Mouse (Mus musculus) brain, embryonic 14.5 days (tissue): ENCODE measurements at regions not wholly inside any gene's neighbourhood (a gene's known extent, or its start where the extent isn't known, plus 50 kb on each side); places are given as distances from the start of the nearest gene placed in this dataset.

Experiments used
- CTCF ChIP-seq: fragments of 200-500 bp; IDR thresholded peaks from 2 replicates; pipeline ENCODE4 v1.5.1; 2012; ENCODE audit warnings: inconsistent platforms, mild to moderate bottlenecking, moderate library complexity, borderline replicate concordance; ENCODE audit not compliant: insufficient read depth, insufficient read length; ENCODE audit errors: extremely low read depth
- POLR2A ChIP-seq: fragments of 200-500 bp; IDR thresholded peaks from 2 replicates; pipeline ENCODE4 v1.6.1; 2012; ENCODE audit warnings: mild to moderate bottlenecking, inconsistent platforms, borderline replicate concordance; ENCODE audit not compliant: poor library complexity, insufficient read depth, insufficient read length, severe bottlenecking; ENCODE audit errors: extremely low read depth

DNA sequence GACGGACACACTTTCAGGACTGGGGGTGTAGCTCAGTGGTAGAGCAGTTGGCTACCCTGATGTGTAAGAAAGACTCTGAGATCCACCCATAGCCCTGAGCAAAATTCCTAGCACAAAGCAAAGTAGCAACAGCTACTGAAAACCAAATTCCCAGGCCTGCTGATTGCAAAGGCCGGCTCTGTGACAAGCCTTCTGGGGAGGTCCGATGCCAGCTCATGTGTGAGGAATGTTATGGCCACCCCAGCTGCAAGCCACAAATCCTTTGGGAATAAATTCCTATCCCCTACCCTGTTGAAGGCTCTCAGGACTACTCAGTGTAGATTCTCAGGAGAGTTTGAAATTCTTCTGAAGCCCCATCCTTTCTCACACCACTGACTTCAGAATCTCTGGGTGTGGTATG is 186.7 kb upstream of the Bcor start:
- TF ChIP-seq CTCF (no peak), POLR2A (no peak)
